Mouse (Mus musculus): Measurements from ENCODE around the gene Arhgef2.

Gene Arhgef2

DNA sequence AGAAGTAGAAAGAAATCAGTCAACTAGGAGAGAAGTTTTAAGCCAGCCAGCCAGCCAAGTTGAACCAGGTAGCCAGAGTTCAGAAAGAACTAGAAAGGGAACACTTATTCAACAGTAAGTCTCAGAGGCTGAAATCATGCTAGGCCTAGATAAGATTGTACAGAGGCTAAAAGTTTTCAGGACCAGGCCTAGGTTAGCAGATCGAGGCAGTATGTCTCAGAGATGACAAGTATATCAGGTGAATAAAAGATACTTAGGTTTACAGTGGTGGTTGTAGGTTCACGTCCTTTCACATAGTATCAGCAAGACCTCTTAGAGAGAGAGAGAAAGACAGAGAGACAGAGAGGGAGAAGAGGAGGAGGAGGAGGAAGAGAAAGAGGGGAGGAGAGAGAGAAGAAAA lies 78.0 kb downstream of the Arhgef2 start:
- no peak for DNase-seq (ENCODE audit: low spot score in 2 of 2)

DNA sequence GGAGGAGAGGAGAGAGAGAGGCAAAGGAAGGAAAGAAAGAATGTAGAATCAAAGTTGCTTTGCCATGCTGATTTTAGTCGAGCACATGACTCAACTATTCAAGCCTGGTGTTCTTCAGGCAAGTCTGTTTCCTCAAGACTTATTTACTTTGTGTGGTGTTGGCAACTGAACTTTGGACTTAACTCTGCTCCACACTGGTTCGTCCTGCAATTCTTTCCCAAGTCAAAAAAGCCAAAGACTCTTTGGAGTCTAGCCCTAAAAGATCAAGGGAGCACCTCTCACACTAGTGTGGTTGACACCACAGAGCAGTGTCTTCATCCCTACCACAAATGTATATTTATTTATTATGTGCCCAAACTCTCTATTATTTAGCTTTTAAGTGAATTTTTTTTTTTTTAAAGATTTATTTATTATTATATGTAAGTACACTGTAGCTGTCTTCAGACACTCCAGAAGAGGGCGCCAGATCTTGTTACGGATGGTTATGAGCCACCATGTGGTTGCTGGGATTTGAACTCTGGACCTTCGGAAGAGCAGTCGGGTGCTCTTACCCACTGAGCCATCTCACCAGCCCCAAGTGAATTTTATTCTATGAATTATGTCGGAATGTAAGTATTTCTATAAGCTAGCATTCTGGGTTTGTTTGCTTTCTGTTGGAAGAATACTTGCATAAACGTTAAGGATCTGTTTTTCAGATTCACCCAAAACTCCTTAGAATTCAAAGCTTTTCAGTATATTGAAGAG lies 78.6 kb downstream of the Arhgef2 start:
- DNase-seq (ENCODE audit: low spot score in 2 of 2): no peak

DNA sequence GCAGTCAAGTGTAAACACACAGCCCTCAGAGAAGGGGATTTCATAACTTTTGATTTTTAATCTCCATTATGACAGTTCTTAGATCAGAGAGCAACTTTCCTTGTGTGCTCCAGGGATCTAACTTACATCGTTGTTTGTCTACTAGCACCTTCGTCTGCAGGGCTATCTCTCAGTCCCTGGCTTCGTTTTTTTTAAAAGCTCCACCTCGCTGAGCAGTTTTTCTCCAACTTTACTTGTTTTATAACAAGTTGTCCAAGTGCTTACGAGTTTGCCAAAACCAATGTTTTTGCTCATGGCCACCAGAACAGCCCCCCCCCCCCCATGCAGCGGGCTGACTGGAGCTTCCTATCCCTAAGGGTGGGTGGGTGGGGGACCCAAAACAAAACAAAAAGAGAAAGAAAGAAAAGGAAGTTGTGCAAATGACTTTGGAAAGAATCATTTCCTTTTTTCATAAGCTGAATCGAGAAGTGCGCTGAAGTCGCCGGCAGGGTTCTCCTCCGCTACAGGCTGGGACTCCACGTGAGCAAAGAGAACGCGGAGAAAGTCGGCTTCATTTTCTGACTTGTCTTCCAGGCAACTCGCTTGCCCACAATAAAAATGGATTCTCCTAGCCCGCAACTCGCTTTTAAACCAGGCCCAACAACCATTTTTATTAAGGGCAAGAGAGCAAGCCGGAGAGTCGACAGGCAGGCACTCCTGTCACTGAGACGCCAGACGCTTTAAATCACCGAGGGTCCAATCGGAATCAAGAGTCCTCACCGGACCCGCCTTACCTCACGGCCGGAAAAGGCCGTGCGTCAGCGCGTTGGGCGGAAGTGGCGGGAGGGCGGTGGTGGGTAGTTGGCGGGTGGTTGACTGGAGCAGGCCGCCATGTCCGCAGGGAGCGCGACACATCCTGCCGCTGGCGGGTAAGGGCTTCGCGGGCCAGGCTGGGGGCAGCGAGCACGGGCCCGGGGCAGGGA lies 79.5 kb downstream of the Arhgef2 start, which contains the start of gene Khdc4:
Gene Khdc4 (plus strand): TSS at position 824 of the 962 bp plus-strand sequence.
- DNase-seq (ENCODE audit: low spot score in 2 of 2): peak; percentile 99

DNA sequence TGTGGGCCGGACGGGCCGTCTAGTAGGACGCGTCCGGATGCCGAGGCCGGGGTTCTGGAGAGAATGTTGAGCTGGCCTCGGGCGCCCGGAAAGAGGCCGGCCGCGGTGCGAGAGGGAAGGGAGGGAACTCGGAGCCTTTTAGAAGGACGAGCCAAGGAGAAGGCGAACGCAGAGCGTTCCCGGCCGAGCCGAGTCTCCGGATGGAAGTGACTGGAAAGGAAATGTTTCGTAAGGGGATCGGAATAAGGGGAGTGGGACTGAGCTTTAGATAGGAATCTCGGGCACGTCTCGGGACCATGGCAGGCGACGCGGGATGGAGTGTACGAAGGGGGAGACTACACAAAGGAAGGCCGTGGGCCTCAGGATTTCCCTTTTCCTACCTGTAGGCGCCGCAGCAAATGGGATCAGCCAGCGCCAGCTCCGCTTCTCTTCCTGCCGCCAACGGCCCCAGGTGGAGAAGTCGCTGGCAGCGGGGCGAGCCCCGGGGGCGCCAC lies 80.2 kb downstream of the Arhgef2 start:
- no peak for DNase-seq (ENCODE audit: low spot score in 2 of 2)

DNA sequence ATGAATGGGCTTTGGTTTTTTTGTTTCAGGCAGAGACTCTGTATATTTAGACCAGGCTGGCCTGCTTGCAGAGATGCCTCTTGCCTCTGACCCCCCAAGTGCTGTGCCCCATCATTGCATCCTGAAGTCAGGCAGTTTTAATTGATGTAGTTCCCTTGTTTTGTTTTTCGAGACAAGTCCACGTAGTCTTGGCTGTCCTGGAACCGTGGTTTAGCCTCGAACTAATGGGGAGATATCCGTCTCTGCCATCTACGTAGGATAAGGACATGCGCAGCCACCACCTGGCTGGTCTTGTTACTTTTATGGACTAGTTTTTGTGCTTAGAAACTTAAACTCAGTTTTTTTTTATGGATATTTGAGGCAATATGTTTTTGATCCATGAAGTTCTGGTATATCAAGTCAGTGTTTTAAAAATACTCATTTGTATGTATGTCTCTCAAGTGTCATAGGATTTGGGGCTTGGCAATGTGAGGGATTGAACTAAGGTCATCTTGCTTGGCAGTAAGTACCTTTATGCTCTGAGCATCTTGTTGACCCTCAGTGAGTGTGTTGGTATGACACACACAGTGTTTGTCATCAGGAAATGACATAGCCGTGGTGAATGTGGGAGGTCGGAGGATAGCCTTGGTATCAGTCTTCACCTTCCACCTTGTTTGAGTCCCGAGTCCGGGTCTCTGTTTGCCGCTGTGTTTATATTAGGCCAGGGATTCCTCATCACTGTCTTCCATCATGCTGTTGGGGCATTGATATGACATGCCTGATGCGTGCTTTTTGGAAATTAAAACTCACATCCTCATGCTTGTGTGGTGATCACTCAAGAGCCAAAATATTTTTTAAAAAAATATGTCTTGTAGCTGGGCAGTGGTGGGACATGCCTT lies 81.2 kb downstream of the Arhgef2 start:
- DNase-seq (ENCODE audit: low spot score in 2 of 2): no peak

DNA sequence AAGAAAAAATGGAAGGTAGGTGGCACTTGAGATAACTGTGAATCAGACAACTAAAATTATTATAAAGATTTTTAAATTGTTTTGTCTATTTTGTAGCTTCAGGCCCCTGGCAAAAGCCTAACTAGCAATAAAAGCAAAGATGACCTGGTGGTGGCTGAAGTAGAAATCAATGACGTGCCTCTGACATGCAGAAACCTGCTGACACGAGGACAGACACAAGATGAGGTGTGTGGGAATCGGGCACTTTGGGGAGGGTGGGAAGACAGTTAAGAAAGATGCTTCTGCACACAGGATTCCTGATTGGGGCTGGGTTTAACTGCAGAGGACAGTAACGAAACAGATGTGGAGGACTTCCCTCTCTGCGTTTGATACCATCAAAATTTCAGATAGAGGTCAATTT lies 83.3 kb downstream of the Arhgef2 start:
- DNase-seq (ENCODE audit: low spot score in 2 of 2): no peak

DNA sequence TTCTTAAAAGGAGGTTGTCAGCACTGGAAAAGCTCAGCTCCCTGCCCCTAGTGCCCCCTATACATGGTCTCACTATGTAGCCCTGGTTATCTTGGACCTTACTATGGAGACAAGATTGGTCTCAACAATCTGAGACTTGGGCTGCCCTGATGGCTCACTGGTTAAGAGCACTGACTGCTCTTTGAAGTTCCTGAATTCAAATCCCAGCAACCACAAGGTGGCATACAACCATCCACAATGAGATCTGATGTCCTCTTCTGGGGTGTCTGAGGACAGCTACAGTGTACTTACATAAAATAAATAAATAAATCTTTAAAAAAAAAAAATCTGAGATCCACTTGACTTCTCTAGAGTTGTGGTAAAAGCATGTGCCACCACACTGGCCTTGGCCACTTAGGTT lies 89.8 kb downstream of the Arhgef2 start:
- DNase-seq (ENCODE audit: low spot score in 2 of 2): no peak

Measured in heart, adult 9 months (tissue).